Mouse (Mus musculus) erythroblast, embryonic 14.5 days (primary cell): ENCODE results near the gene Spata5. TPM values are rescaled to one million over a fixed set of nuclear protein-coding genes. Genes with fewer than 3 reads are reported as not detected.

ENCODE experiments used
- H3K27me3 ChIP-seq: 2 replicates; pipeline ENCODE4 v1.6.1; 2012; ENCODE audit warnings: inconsistent platforms; ENCODE audit not compliant: control insufficient read depth
- H3K36me3 ChIP-seq: 2 replicates; pipeline ENCODE4 v1.6.1; 2012; ENCODE audit warnings: mild to moderate bottlenecking, inconsistent platforms; ENCODE audit not compliant: control insufficient read depth
- H3K4me1 ChIP-seq: 2 replicates; pipeline ENCODE4 v1.6.1; 2012; ENCODE audit warnings: inconsistent platforms; ENCODE audit not compliant: control insufficient read depth
- H3K4me3 ChIP-seq: replicated peaks from 2 replicates; pipeline ENCODE3; 2012; ENCODE audit warnings: moderate library complexity, mild to moderate bottlenecking, inconsistent platforms
- H3K9me3 ChIP-seq: 2 replicates; pipeline ENCODE4 v1.6.1; 2012; ENCODE audit warnings: low read length, inconsistent platforms, mixed read lengths; ENCODE audit not compliant: control insufficient read depth
- GATA1 ChIP-seq: IDR thresholded peaks from 2 replicates; pipeline ENCODE4 v1.6.1; 2012; ENCODE audit warnings: low read length, inconsistent platforms, mixed read lengths
- TAL1 ChIP-seq: IDR thresholded peaks from 3 replicates; pipeline ENCODE4 v1.6.1; 2012; ENCODE audit warnings: low read length, inconsistent platforms, mixed read lengths
- polyA plus RNA-seq: library from polyadenylated mRNA; stranded (reverse); fragments of >175 nt; gene quantifications from 2 replicates; pipeline ENCODE4 v1.2.3, GENCODE M21; 2012

Gene Spata5
- polyA plus RNA-seq, 1 experiment, result 0.21 TPM

- H3K36me3 ChIP-seq, result peaks cover 18% of the 10 kb centered on the region
- no peaks in the 10 kb centered on the region for H3K27me3 ChIP-seq
- H3K4me1 ChIP-seq, result peaks cover 15% of the 10 kb centered on the region
- H3K4me3 ChIP-seq, result no peak overlapping the region
- no peaks in the 10 kb centered on the region for H3K9me3 ChIP-seq
- no peak for TF ChIP-seq GATA1
- no peak for TF ChIP-seq TAL1
Observed at GRCm38 (mm10) chr3:37469353-37469752, 49.7 kb downstream of the Spata5 start.

GRCm38 (mm10) chr3:37470867-37471266, 51.2 kb downstream of the Spata5 start:
- Histone ChIP-seq H3K27me3 (no peaks in the 10 kb centered on the region), H3K4me1 (peaks cover 15% of the 10 kb centered on the region), H3K36me3 (peaks cover 10% of the 10 kb centered on the region), H3K9me3 (no peaks in the 10 kb centered on the region), H3K4me3 (no peak overlapping the region)
- no peak for TF ChIP-seq TAL1
- TF ChIP-seq GATA1, result no peak

GRCm38 (mm10) chr3:37472461-37472860, 52.8 kb downstream of the Spata5 start:
- no peaks in the 10 kb centered on the region for H3K27me3 ChIP-seq
- TF ChIP-seq GATA1 (no peak), TAL1 (no peak)

GRCm38 (mm10) chr3:37476485-37476884, 56.8 kb downstream of the Spata5 start:
- Histone ChIP-seq H3K9me3 (no peaks in the 10 kb centered on the region), H3K4me1 (peaks cover 13% of the 10 kb centered on the region), H3K4me3 (no peak overlapping the region), H3K27me3 (no peaks in the 10 kb centered on the region), H3K36me3 (peaks cover 10% of the 10 kb centered on the region)
- no peak for TF ChIP-seq GATA1
- TF ChIP-seq TAL1, result no peak

More at GRCm38 (mm10) chr3:37472461-37472860, 52.8 kb downstream of the Spata5 start:
- H3K9me3 ChIP-seq, result no peaks in the 10 kb centered on the region
- H3K4me3 ChIP-seq, result no peak overlapping the region
- peaks cover 21% of the 10 kb centered on the region for H3K4me1 ChIP-seq
- H3K36me3 ChIP-seq, result peaks cover 10% of the 10 kb centered on the region

- TF ChIP-seq GATA1, result no peak
- TF ChIP-seq TAL1, result no peak
- peaks cover 8% of the 10 kb centered on the region for H3K36me3 ChIP-seq
- peaks cover 19% of the 10 kb centered on the region for H3K4me1 ChIP-seq
- no peak overlapping the region for H3K4me3 ChIP-seq
- H3K9me3 ChIP-seq, result no peaks in the 10 kb centered on the region
- no peaks in the 10 kb centered on the region for H3K27me3 ChIP-seq
Observed at GRCm38 (mm10) chr3:37477438-37478188, 57.9 kb downstream of the Spata5 start.

GRCm38 (mm10) chr3:37479771-37480170, 60.1 kb downstream of the Spata5 start:
- Histone ChIP-seq H3K9me3 (no peaks in the 10 kb centered on the region), H3K36me3 (peaks cover 11% of the 10 kb centered on the region), H3K4me3 (no peak overlapping the region), H3K27me3 (no peaks in the 10 kb centered on the region), H3K4me1 (peaks cover 27% of the 10 kb centered on the region)
- TF ChIP-seq GATA1 (no peak), TAL1 (no peak)

- no peaks in the 10 kb centered on the region for H3K27me3 ChIP-seq
- no peak overlapping the region for H3K4me3 ChIP-seq
- TF ChIP-seq GATA1, result no peak
- TF ChIP-seq TAL1, result no peak
- no peaks in the 10 kb centered on the region for H3K9me3 ChIP-seq
- H3K36me3 ChIP-seq, result peaks cover 12% of the 10 kb centered on the region
- peaks cover 28% of the 10 kb centered on the region for H3K4me1 ChIP-seq
Observed at GRCm38 (mm10) chr3:37481295-37481694, 61.6 kb downstream of the Spata5 start.

GRCm38 (mm10) chr3:37482720-37483119, 63.0 kb downstream of the Spata5 start:
- H3K36me3 ChIP-seq, result peaks cover 15% of the 10 kb centered on the region
- H3K4me1 ChIP-seq, result peaks cover 31% of the 10 kb centered on the region
- no peak overlapping the region for H3K4me3 ChIP-seq
- no peaks in the 10 kb centered on the region for H3K27me3 ChIP-seq
- no peak for TF ChIP-seq TAL1
- no peak for TF ChIP-seq GATA1
- no peaks in the 10 kb centered on the region for H3K9me3 ChIP-seq

GRCm38 (mm10) chr3:37483709-37484265, 64.1 kb downstream of the Spata5 start:
- H3K27me3 ChIP-seq, result no peaks in the 10 kb centered on the region
- peaks cover 15% of the 10 kb centered on the region for H3K36me3 ChIP-seq
- TF ChIP-seq GATA1, result no peak
- TF ChIP-seq TAL1, result no peak
- no peaks in the 10 kb centered on the region for H3K9me3 ChIP-seq
- H3K4me1 ChIP-seq, result peaks cover 39% of the 10 kb centered on the region
- no peak overlapping the region for H3K4me3 ChIP-seq
